Mouse (Mus musculus) G1E-ER4 (cell line): ENCODE results near the gene Tpm4. TPM values are rescaled to one million over a fixed set of nuclear protein-coding genes. Genes with fewer than 3 reads are reported as not detected.

Source experiments
- GATA1 ChIP-seq: IDR thresholded peaks from one replicate; pipeline ENCODE4 v1.8.0; 2012; ENCODE audit warnings: low read length, inconsistent platforms
- polyA plus RNA-seq: library from polyadenylated mRNA; stranded (reverse); fragments of >175 nt; gene quantifications from 2 replicates; pipeline ENCODE4 v1.2.3, GENCODE M21; 2012

The Tpm4 gene
- polyA plus RNA-seq, 1 experiment = not detected

DNA sequence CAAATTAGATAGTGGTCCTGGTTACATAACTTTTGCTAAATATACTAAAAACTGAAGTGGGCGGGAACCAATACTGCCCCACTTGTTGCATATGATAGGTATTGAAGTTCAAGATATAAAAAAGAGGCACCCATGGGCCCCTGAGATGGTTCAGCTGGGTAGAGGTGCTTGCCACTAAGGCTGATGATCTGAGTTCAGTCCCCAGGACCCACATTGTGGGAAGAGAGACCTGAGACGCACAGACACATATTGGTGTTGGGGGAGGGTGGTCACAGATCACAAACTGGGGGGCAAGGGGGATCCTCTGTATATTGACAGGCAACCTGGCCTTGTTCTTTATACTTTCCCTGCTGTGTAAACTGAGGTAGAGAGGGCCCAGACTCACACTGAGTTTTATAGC, 2.7 kb downstream of the Tpm4 start:
- TF ChIP-seq GATA1 = no peak

DNA sequence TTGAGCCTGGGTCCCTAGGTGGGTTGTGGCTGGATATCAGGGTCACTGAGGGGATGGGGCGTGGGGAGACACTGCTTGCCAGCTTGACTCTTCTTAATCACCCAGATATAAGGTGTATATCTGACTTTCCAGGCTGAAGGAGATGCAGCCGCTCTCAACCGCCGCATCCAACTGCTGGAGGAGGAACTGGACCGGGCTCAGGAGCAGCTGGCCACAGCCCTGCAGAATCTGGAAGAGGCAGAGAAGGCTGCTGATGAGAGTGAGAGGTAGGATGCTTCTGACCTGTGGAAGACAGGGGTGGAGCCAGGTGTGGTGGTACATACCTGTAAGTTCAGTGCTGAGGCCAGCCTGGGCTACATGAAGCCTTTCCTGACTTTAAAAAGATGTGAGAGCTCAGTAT, 3.7 kb downstream of the Tpm4 start:
- no peak for TF ChIP-seq GATA1

DNA sequence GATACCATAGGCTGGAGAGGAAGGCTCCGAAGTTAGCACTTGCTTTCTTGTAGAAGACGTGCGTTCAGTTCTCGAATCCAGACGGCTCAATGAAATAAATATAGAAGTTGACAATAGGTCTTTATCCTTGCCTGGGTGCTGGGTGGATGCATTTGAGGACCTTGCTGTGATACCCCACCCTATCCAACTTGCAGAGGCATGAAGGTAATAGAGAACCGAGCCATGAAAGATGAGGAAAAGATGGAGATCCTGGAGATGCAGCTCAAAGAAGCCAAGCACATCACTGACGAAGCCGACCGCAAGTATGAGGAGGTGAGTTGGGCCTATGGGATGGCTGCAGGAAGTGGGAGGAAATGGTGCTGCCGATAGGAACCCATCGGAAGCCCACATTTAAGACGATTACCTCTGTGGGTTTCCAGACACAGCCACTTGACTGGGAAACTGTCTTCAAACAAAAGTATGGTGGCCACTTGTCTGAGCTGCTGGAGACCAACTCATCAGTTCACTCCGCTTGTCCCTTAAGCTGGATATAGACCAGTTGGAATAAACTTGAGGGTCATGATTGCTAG, 8.6 kb downstream of the Tpm4 start:
- TF ChIP-seq GATA1 = no peak

DNA sequence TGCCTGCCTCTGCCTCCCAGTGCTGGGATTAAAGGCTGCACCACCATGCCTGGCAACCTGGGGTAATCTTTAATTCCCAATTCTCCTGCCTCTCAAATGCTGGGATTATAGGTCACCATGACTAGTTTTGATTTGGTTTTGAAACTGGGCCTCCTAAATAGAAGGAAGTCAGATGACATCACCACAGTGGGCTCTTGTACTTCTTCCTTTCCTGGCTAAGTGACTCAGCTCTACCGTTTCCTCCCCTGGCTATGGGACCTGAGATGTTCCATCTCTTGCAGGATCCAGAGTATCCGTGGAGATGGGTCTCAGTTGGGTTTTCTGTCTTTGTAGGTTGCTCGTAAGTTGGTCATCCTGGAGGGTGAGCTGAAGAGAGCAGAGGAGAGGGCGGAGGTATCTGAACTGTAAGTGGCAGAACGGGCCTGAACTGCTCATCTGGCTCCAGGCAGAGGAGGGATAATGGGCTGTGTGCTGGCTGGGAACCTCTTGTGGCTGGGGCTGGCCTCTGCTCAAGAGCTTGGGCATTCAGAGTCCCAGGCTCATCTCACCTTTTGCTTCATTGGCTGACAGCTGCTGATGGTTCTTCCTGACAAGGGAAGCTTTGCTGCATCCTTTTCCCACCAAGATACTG, 9.7 kb downstream of the Tpm4 start:
- no peak for TF ChIP-seq GATA1

GRCm38 (mm10) chr8:72145511-72145910, 10.7 kb downstream of the Tpm4 start:
- no peak for TF ChIP-seq GATA1

DNA sequence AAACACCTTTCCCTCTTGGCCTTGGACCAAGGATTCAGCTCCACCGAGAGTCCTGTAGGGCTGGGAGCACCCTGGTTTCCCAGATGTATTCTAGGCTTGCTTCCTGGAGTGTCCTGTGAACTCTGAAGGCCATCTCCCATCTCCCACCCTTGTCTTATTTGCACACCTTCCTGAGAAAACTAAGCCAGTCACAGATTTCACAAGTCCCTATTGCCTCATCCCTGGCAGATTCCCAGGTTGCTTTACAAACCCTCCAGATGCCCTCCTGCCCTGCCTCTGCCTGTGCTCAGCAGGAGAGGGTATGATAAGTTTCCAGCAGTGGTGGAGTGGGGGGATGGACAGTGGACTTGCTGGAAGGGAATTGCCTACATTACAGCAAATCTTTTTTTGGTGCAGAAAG, 11.3 kb downstream of the Tpm4 start:
- TF ChIP-seq GATA1 = no peak

GRCm38 (mm10) chr8:72146556-72146955, 11.8 kb downstream of the Tpm4 start:
- no peak for TF ChIP-seq GATA1

- TF ChIP-seq GATA1 = no peak
Observed at GRCm38 (mm10) chr8:72147266-72147665, 12.5 kb downstream of the Tpm4 start.

DNA sequence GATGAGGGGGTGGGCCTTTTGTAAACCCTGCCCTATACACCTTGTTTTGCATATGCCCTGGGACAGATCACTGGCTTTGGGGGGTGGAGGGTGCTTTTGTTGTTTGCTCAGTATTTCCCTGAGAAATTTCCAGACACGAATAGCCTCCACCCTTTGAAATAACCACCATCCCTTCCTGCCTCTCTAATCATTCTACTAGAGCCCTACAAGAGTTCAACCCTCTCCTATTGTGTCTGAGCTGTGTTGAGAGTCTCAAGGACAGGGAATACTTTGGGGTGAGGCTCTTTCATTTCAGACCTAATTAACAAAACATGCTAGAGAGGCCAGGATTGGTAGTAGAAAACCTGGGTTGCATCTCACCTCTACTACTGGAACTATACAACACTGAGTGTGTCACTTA, 14.3 kb downstream of the Tpm4 start:
- no peak for TF ChIP-seq GATA1

DNA sequence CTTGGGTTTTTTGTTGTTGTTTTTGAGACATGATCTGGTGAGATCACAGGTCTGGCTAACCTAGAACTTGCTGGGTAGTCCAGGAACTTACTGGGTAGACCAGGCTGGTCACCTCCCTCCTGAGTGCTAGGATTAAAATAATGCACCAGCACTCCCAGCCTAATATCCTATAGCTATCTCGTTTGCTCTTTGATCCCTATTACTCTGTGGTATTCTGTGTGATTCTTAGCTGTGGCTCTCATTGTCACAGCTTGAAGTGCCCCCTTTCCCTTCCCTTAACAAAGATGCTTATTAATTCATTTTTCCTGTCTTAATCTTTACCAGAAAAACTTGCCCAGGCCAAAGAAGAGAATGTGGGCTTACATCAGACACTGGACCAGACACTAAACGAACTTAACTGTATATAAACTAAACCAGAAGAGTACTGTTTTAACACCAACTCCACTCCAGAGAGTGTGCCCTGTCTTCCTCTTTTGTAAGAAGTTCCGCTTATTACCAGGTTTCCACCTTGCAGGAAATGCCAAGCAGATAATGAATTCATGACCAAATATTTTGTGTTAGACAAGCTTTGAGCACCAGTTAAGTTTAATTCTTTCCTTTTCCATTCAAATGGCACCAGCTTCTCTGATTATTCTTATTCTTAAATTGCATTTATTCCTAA, 16.8 kb downstream of the Tpm4 start:
- TF ChIP-seq GATA1 = no peak

DNA sequence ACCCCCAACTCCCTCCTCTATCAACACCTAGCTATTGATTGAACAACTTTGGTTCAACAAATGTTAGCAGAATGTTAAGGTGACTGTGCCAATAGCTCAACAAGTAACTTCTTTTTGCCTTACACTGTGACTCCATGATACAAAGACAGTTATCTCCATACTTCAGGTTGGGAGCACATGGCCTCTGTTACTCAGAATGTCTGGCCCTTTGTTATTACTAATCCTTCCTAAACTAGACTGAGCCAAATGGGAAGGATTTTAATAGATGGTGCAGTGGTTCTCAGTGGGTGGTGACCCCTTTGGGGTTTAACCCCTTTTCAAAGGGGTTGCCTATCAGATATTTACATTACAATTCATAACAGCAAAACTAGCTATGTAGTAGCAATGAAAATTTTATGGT, 18.6 kb downstream of the Tpm4 start:
- TF ChIP-seq GATA1 = no peak

DNA sequence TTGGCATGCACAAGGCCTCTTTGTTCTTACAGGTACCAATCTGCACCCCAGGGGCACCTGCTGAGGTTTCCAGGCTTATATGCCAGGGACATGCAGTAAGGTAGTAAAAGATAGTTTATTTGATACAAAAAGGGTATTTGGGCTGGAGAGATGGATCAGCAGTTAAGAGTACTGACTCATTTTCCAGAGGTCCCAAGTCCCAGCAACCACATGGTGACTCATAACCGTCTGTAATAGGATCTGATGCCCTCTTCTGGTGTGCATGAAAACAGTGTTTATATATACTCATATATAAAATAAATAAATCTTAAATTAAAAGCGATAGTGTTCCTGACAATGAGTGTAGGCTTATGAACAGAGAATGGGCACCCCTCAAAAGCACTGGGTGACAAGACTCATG, 23.3 kb downstream of the Tpm4 start:
- TF ChIP-seq GATA1 = no peak

DNA sequence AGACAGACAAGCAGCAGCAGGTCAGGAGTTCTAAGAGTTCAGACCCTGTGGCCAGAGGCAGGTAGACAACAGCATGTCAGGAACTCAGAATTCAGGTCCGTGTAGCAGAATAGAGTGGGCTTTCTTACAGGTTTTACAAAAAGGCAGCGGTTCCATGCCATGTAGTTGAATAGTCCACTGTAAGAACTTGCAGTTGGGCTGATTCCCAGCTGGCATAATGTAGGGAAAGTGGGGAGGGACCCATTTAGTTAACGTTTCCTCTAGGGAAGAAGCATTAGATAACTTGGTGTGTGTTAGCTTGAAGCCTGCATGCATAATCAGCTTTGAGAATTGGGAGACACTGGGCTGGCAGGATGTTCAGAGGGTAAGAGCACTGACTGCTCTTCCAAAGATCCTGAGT, 24.0 kb downstream of the Tpm4 start:
- no peak for TF ChIP-seq GATA1

DNA sequence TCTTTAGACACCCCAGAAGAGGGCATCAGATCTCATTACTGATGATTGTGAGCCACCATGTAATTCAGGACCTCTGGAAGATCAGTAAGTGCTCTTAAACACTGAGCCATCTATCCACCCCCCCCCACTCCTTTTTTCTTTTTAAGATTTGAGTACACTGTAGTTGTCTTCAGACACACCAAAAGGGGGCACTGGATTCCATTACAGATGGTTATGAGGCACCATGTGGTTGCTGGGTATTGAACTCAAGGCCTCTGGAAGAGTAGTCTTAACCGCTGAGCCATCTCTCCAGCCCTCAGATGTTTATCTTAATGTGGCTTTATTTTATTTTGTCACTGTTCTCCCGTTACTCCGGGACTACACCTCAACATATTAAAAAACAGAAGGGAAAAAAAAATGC, 25.2 kb downstream of the Tpm4 start:
- no peak for TF ChIP-seq GATA1

GRCm38 (mm10) chr8:72160707-72161697, 26.2 kb downstream of the Tpm4 start, which contains the start of gene Rab8a:
TSS of gene Rab8a (plus strand) at chr8:72161200.
- TF ChIP-seq GATA1 = no peak

DNA sequence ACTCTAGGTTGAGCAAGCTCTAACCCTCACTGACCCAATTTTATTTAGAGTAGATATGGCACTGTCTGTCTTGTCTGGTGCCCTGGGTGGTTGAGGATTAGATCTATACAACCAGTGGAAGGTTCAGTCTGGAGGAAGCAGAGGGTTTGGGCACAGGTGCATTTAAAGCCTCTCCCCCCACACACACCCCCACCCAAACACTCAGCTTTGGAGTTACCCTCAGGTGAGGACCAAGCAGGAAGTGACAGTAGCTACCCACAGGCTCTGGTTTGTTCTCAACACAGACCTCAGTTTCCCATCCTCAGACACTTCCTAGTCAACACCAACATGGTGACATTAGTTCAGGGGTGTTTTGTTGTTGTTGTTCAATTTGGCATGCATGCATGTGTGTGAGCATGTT, 28.0 kb downstream of the Tpm4 start:
- no peak for TF ChIP-seq GATA1
